Comparison of ENCODE assay signal across 8 mouse cellular contexts in genomic region chr4:137864769-137865168, GRCm38 (mm10). TPM values are rescaled to one million over a fixed set of nuclear protein-coding genes. Genes with fewer than 3 reads are reported as not detected.
DNase-seq lines count a peak whose midpoint lies in the region; ATAC-seq lines count a peak whose summit lies in the region.

No protein-coding gene starts in this region.

- H3K4me2 ChIP-seq in forebrain, embryonic 12.5 days, result peak overlapping the region; percentile 3; the same call in 1 of the 2 replicates
- H3K4me2 ChIP-seq in intestine, embryonic 15.5 days (replicated peaks), result peak overlapping the region; percentile 90

- H3K36me3 ChIP-seq in forebrain, embryonic 12.5 days (replicated peaks), result no peaks in the 10 kb centered on the region
- H3K36me3 ChIP-seq in intestine, embryonic 15.5 days, result no peaks in the 10 kb centered on the region

- intact Hi-C loops in gastrocnemius, postnatal 14 days (cut with DNase I; ENCODE audit: low total_unique reads), result no loop called here

- no peak overlapping the region for H3K9ac ChIP-seq in forebrain, embryonic 12.5 days
- peak overlapping the region; percentile 26; the same call in 1 of the 2 replicates for H3K9ac ChIP-seq in intestine, embryonic 15.5 days

- DNase-seq in kidney, postnatal 10 days, result peak; percentile 48
- DNase-seq in kidney, adult 8-10 months, result no peak
- peak; percentile 58 to 67 for DNase-seq in lung, postnatal 4 days
- no peak for DNase-seq in adrenal gland, postnatal 4 days (ENCODE audit: low spot score in 2 of 2)
- DNase-seq in urinary bladder, postnatal 36 days (ENCODE audit: low spot score in 2 of 2), result no peak
- no peak for DNase-seq in gastrocnemius, postnatal 14 days

- 71% methylated on average over 9 of the region's 9 CpGs for WGBS in forebrain, embryonic 12.5 days
- WGBS in intestine, embryonic 15.5 days, result 44% methylated on average over 9 of the region's 9 CpGs

- H3K4me3 ChIP-seq in forebrain, embryonic 12.5 days (replicated peaks), result no peak overlapping the region
- peak overlapping the region; percentile 10; the same call in 1 of the 2 replicates for H3K4me3 ChIP-seq in intestine, embryonic 15.5 days (replicated peaks)

- H3K27me3 ChIP-seq in forebrain, embryonic 12.5 days, result peaks cover 13% of the 10 kb centered on the region; the same call in 1 of the 2 replicates
- no peaks in the 10 kb centered on the region for H3K27me3 ChIP-seq in intestine, embryonic 15.5 days (replicated peaks)

- no peaks in the 10 kb centered on the region for H3K9me3 ChIP-seq in forebrain, embryonic 12.5 days
- H3K9me3 ChIP-seq in intestine, embryonic 15.5 days, result no peaks in the 10 kb centered on the region

- peaks cover 54% of the 10 kb centered on the region for H3K4me1 ChIP-seq in forebrain, embryonic 12.5 days
- H3K4me1 ChIP-seq in intestine, embryonic 15.5 days (replicated peaks), result peaks cover 69% of the 10 kb centered on the region

- peak overlapping the region; percentile 27; the same call in 1 of the 2 replicates for H3K27ac ChIP-seq in forebrain, embryonic 12.5 days
- peak overlapping the region; percentile 48 for H3K27ac ChIP-seq in intestine, embryonic 15.5 days

- no peak for ATAC-seq in forebrain, embryonic 12.5 days (ENCODE audit: low FRiP score)
- ATAC-seq in intestine, embryonic 15.5 days, result no peak

RNA-seq across cellular contexts. Expression of gene Ece1, which starts 2.7 kb away (rescaled TPM):
- 18.3 and 23.4 TPM in 2 replicates for polyA plus RNA-seq in forebrain, embryonic 12.5 days (2016; fragmentation: Nextera tagmentation; extraction: Ambion mirVana)
- 56.0 and 60.1 TPM in 2 replicates for polyA plus RNA-seq in intestine, embryonic 15.5 days (2015; fragmentation: Nextera tagmentation; extraction: Ambion mirVana)
- 100 to 1,000 TPM; 279 to 303 TPM for total RNA-seq in adrenal gland, postnatal 4 days (2021)
- total RNA-seq in gastrocnemius, postnatal 14 days (2021), result 10 to 100 TPM; 50.0 to 57.7 TPM

Comparison
In these comparisons a context has a peak if more than half of its experiments do, and no peak if none do; other contexts are left out.
1. DNase-seq: peak in kidney, postnatal 10 days (single experiment) and lung, postnatal 4 days (2 of 2); none in kidney, adult 8-10 months (0 of 2), adrenal gland, postnatal 4 days (0 of 2), urinary bladder, postnatal 36 days (0 of 2) and gastrocnemius, postnatal 14 days (single experiment).
2. RNA of gene Ece1, which starts 2.7 kb away (total RNA-seq): 279 to 303 TPM in adrenal gland, postnatal 4 days; 50.0 to 57.7 TPM in gastrocnemius, postnatal 14 days; every median in the first group is over 4 times any median in the second.